Mouse (Mus musculus): Measurements from ENCODE around the gene Aurkb. TPM values are rescaled to one million over a fixed set of nuclear protein-coding genes. Genes with fewer than 3 reads are reported as not detected.
"Not testable (repeated sequence)": the region's sequence is repeated elsewhere in the genome, so short reads cannot be mapped to it uniquely, and the experiment has no call there.

Gene Aurkb
- 214 and 217 TPM in 2 replicates for polyA plus RNA-seq (2016; fragmentation: Nextera tagmentation; extraction: Ambion mirVana)

DNA sequence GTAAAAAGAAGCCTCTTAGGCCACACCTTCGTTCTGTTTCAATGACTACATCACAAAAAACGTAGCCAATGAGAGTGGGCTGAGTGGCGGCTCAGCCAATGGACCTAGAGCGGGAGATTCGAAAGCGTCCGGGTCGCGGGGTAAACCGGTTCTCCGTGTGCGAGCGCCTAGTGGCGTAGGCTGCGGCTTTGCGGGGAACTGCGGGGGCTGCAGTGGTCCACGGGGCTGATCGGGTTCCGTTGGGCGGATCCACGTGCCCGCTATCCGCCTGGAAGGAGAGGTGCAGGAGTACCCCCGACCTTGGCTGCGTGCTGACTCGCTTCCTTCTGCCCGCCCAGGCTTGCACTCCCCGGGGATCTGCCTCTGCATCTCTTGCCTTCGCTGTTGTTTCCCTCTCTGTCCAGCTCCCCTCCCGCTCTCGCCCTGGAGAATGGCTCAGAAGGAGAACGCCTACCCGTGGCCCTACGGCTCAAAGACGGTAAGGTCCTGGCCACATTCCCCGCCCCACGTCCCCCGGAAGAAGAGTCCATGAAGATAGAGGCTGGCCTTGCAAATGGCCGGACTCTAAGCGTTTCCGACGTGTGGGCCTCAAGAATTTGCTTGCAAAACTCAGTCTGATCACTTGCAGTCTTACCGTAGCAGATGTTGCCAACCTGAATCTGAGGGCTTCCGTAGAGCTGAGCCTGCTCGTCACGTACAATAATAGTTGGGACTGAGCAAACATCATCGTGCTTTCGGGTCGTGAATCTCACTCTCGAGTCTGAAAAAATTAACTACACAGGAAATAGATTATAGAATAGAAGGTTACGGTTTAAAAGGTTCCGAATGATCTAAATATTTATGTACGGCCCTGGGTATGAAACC, at the start of gene Aurkb:
Gene Aurkb (plus strand): TSS at position 117 of the 864 bp plus-strand sequence.
- peak within 1 kb of the TSS; percentile 84 for H3K4me3 ChIP-seq
- H3K36me3 ChIP-seq, result peaks cover 34% of the 10 kb centered on the region
- no peaks in the 10 kb centered on the region for H3K9me3 ChIP-seq (replicated peaks)
- DNase-seq (ENCODE audit: low spot score), result peak; percentile 89
- H3K27ac ChIP-seq, result peak within 1 kb of the TSS; percentile 95
- no peaks in the 10 kb centered on the region for H3K27me3 ChIP-seq (ENCODE audit: low read depth, poor library complexity, severe bottlenecking)
- WGBS, result 1% methylated on average over 54 of the region's 54 CpGs
- peaks cover 25% of the 10 kb centered on the region for H3K4me1 ChIP-seq

- WGBS, result 94% methylated on average over 4 of the region's 4 CpGs
- H3K4me3 ChIP-seq, result no peak overlapping the region
- no peaks in the 10 kb centered on the region for H3K4me1 ChIP-seq
- no peak overlapping the region for H3K27ac ChIP-seq
- no peaks in the 10 kb centered on the region for H3K9me3 ChIP-seq (replicated peaks)
- DNase-seq (ENCODE audit: low spot score), result no peak
- H3K36me3 ChIP-seq, result peaks cover 100% of the 10 kb centered on the region
- H3K27me3 ChIP-seq (ENCODE audit: low read depth, poor library complexity, severe bottlenecking), result no peaks in the 10 kb centered on the region
These were observed 48.4 kb upstream of the Aurkb start for GRCm38 (mm10) chr11:68997080-68997479.

DNA sequence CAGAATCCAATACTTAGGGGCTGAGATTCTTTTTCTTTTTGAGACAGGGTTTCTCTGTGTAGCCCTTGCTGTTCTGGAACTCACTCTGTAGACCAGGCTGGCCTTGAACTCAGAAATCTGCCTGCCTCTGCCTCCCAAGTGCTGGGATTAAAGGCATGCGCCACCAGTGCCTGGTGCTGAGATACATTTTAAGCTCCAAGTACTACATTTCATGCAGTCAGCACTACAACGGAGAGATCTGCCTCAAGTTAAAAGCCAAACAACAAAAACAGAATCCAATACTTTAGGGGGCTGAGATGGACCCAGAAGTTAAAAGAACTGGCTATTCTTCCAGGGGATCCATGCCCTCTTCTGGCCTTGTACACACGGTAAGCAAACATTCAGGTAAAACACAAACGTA, 42.7 kb upstream of the Aurkb start:
- not testable (repeated sequence) for H3K27ac ChIP-seq; H3K4me3 ChIP-seq; H3K27me3 ChIP-seq (ENCODE audit: low read depth, poor library complexity, severe bottlenecking); H3K9me3 ChIP-seq (replicated peaks); DNase-seq (ENCODE audit: low spot score); H3K4me1 ChIP-seq
- H3K36me3 ChIP-seq, result peaks cover 85% of the 10 kb centered on the region
- WGBS, result 95% methylated on average over 4 of the region's 4 CpGs

GRCm38 (mm10) chr11:69003592-69003991, 41.9 kb upstream of the Aurkb start:
- no peak overlapping the region for H3K27ac ChIP-seq
- no peaks in the 10 kb centered on the region for H3K27me3 ChIP-seq (ENCODE audit: low read depth, poor library complexity, severe bottlenecking)
- DNase-seq (ENCODE audit: low spot score), result no peak
- H3K4me3 ChIP-seq, result no peak overlapping the region
- peaks cover 77% of the 10 kb centered on the region for H3K36me3 ChIP-seq
- H3K4me1 ChIP-seq, result peaks cover 10% of the 10 kb centered on the region; the same call in 1 of the 2 replicates
- 67% methylated on average over 4 of the region's 4 CpGs for WGBS
- H3K9me3 ChIP-seq (replicated peaks), result no peaks in the 10 kb centered on the region

DNA sequence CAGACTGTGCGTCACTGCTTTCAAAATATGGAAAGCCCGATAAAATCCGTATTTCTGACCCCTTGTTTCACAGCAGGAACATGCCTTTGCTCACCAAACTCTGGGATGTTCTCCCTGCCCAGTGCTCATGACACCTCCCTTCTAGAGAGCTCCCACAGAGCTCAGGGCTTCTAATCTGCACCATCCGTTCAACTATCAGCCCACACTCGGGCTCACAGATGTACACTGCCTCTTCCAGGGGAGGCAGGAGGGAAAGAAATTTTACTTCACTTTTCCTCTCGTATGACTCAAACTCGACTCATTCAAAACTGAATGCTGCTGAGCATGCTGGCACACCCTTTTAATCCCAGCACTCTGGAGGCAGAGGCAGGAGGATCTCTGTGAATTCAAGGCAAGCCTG, 40.3 kb upstream of the Aurkb start:
- Histone ChIP-seq H3K27ac (no peak overlapping the region), H3K36me3 (peaks cover 61% of the 10 kb centered on the region), H3K9me3 (replicated peaks) (no peaks in the 10 kb centered on the region), H3K4me1 (peaks cover 10% of the 10 kb centered on the region; the same call in 1 of the 2 replicates), H3K27me3 (ENCODE audit: low read depth, poor library complexity, severe bottlenecking) (no peaks in the 10 kb centered on the region), H3K4me3 (no peak overlapping the region)
- DNase-seq (ENCODE audit: low spot score), result no peak
- WGBS, result 91% methylated on average over 7 of the region's 7 CpGs

- not testable (repeated sequence) for H3K4me3 ChIP-seq; H3K9me3 ChIP-seq (replicated peaks); H3K27ac ChIP-seq; DNase-seq (ENCODE audit: low spot score); H3K27me3 ChIP-seq (ENCODE audit: low read depth, poor library complexity, severe bottlenecking)
- peaks cover 17% of the 10 kb centered on the region for H3K4me1 ChIP-seq
- H3K36me3 ChIP-seq, result peaks cover 47% of the 10 kb centered on the region
These were observed 38.9 kb upstream of the Aurkb start for GRCm38 (mm10) chr11:69006575-69006974.

DNA sequence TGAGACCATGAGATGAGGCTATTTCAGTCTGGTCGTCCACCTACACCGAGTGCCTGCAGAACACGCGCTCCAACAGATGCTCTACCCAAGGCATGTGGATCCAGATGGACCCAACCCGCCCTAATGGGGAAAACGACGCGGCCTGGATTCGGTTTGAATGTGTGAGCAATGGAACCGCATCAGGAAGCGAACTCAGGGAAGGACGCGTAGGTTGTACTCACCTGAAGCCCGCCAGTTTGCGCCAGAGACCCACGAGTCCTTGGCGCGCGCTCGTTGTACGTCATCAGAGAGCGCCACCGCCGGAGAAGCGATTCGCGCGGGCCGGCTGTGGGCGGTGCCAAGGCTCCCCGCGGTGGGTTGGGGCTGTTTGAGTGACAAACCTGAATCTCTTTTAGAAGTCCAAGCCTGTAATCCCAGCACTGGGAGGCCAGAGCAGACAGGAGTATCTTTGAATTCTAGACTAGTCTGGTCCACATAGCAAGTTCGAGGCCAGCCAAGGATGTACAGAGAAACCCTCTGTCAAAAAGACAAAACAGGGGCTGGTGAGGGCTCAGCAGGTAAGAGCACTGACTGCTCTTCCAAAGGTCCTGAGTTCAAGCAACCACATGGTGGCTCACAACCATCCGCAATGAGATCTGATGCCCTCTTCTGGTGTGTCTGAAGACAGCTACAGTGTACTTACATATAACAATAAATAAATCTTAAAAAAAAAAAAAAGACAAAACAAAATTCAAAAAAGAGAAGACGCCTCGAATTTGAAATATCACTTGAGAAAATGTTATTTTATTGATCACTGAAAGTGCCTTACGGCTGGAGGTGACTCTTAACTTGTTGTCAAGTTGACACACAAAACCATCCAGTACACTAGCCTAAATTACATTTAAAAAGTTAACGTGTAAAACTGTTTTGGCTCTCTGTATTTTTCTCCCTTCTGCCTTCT, 37.0 kb upstream of the Aurkb start, which contains the start of gene Pfas:
Gene Pfas (minus strand): TSS at position 279 of the 940 bp plus-strand sequence.
- Histone ChIP-seq H3K36me3 (peaks cover 28% of the 10 kb centered on the region), H3K4me3 (peak within 1 kb of the TSS; percentile 75), H3K9me3 (replicated peaks) (no peaks in the 10 kb centered on the region), H3K27me3 (ENCODE audit: low read depth, poor library complexity, severe bottlenecking) (no peaks in the 10 kb centered on the region), H3K27ac (peak within 1 kb of the TSS; percentile 86), H3K4me1 (peaks cover 25% of the 10 kb centered on the region)
- WGBS, result 10% methylated on average over 38 of the region's 38 CpGs
- DNase-seq (ENCODE audit: low spot score), result peak; percentile 98

DNA sequence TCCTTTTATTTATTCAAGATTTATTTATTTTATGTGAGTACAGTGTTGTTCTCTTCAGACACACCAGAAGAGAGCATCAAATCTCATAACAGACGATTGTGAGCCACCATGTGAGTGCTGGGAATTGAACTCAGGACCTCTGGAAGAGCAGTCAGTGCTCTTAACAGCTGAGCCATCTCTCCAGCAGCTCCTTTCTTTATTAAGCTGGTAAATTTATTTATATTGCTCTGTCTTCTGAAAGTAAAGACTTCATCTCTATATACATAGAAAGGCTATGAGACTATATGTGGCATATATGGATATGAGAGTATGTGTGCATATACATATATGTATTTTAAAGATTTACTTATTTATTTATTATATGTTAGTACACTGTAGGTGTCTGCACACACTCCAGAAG, 35.9 kb upstream of the Aurkb start:
- 90% methylated on average over 1 of the region's 1 CpGs for WGBS
- Histone ChIP-seq H3K4me1 (peaks cover 25% of the 10 kb centered on the region), H3K27me3 (ENCODE audit: low read depth, poor library complexity, severe bottlenecking) (no peaks in the 10 kb centered on the region), H3K9me3 (replicated peaks) (no peaks in the 10 kb centered on the region), H3K36me3 (peaks cover 20% of the 10 kb centered on the region), H3K4me3 (no peak overlapping the region), H3K27ac (no peak overlapping the region)
- no peak for DNase-seq (ENCODE audit: low spot score)

GRCm38 (mm10) chr11:69010400-69011323, 34.8 kb upstream of the Aurkb start:
- WGBS, result 91% methylated on average over 15 of the region's 15 CpGs
- Histone ChIP-seq H3K4me3 (peak overlapping the region; percentile 63; the same call in 1 of the 2 replicates), H3K27ac (no peak overlapping the region), H3K4me1 (peaks cover 25% of the 10 kb centered on the region), H3K27me3 (ENCODE audit: low read depth, poor library complexity, severe bottlenecking) (no peaks in the 10 kb centered on the region), H3K36me3 (peaks cover 8% of the 10 kb centered on the region), H3K9me3 (replicated peaks) (no peaks in the 10 kb centered on the region)
- no peak for DNase-seq (ENCODE audit: low spot score)

DNA sequence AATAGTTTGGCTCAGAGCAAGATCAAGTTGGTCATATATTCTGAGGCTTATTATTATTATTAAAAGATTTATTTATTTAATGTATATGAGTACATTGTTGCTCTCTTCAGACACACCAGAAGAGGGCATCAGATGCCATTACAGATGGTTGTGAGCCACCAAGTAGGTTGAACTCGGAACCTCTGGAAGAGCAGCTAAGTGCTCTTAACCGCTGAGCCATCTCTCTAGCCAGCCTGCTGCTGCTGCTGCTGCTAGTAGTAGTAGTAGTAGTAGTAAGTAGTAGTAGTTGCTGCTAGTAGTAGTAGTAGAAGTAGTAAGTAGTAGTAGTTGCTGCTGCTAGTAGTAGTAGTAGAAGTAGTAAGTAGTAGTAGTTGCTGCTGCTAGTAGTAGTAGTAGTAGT, 34.0 kb upstream of the Aurkb start:
- not testable (repeated sequence) for H3K27ac ChIP-seq; H3K9me3 ChIP-seq (replicated peaks); H3K36me3 ChIP-seq; H3K27me3 ChIP-seq (ENCODE audit: low read depth, poor library complexity, severe bottlenecking); DNase-seq (ENCODE audit: low spot score)
- H3K4me1 ChIP-seq, result peaks cover 26% of the 10 kb centered on the region
- 77% methylated on average over 2 of the region's 2 CpGs for WGBS
- peak overlapping the region; percentile 63 for H3K4me3 ChIP-seq

DNA sequence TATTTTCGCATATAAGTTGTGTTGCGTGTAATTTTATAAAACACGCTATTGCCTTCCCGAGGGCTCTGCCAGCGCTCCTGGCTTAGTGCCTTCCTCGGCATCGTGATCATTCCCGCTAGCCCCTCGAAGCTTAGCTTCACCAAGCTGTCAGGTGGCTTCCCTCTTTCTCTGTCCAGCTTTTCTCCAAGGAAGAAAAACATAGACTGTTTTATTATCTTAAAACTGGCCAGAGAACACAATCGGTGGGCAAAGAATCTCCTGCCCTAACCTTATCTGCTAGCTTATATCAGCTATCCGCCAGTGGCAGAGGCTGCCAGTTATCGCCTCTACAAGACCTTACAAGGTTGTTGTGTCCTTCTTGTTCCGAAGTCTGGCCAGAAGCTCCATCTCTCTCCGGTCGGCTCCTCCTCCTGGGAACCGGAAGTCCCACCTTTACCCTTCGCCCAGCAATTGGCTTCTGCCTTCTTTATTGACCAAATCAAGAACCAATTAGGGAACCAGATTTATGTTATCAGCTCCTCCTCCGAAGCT, 33.3 kb upstream of the Aurkb start:
- Histone ChIP-seq H3K4me3 (peak overlapping the region; percentile 63), H3K27me3 (ENCODE audit: low read depth, poor library complexity, severe bottlenecking) (no peaks in the 10 kb centered on the region), H3K9me3 (replicated peaks) (no peaks in the 10 kb centered on the region), H3K4me1 (peaks cover 31% of the 10 kb centered on the region), H3K36me3 (0 out of 2 replicates have a peak, but pooled peaks cover under 1% of the 10 kb centered on the region), H3K27ac (peak overlapping the region; percentile 85)
- DNase-seq (ENCODE audit: low spot score), result peak; percentile 84
- 2% methylated on average over 18 of the region's 18 CpGs for WGBS
